Mouse (Mus musculus) embryonic stem cell, embryonic (primary cell): Measurements from ENCODE around the gene Srebf2.

Experiments used
- CTCF ChIA-PET, 4 experiments: fragments of 300-600 bp in 2 of 4; fragments of 350-600 bp in 2 of 4; sonication (Branson Sonifier 250); formaldehyde crosslinking; loops; one replicate each; lab custom pipeline; 2022; ENCODE audit warnings: inconsistent platforms in 2 of 4; lab: Charles Lee
- POLR2A ChIA-PET, 4 experiments: fragments of 300-600 bp in 2 of 4; fragments of 350-600 bp in 2 of 4; sonication (Branson Sonifier 250); formaldehyde crosslinking; loops; one replicate each; lab custom pipeline; 2022; ENCODE audit warnings: antibody characterized with exemption in 4 of 4, inconsistent platforms in 1 of 4; lab: Charles Lee

Srebf2 gene

GRCm38 (mm10) chr15:82231100-82231499 is 84.1 kb downstream of the Srebf2 start:
- CTCF ChIA-PET, result interaction anchor here in 3 of 4 experiments (0.6 to 5.1 kb wide), 11 partner anchors 9 to 814 kb away, joined by 3 to 57 read pairs (median 5); partner anchors contain the start of genes Srebf2 (in 1 of the 3) and Tnfrsf13c (in 1 of the 3)
- POLR2A ChIA-PET, result interaction anchor here (0.7 to 9.1 kb wide), 28 partner anchors 9 to 270 kb away, joined by 3 to 117 read pairs (median 4); partner anchors contain the start of genes Cenpm (in 2 of the 4), Shisa8 (in 2 of the 4), Srebf2 (in 2 of the 4) and Tnfrsf13c (in 2 of the 4)

GRCm38 (mm10) chr15:82231591-82232378 is 84.8 kb downstream of the Srebf2 start:
- ChIA-PET CTCF (interaction anchor here in 3 of 4 experiments (0.6 to 5.1 kb wide), 16 partner anchors 9 to 813 kb away, joined by 3 to 57 read pairs (median 4); partner anchors contain the start of genes Srebf2 (in 1 of the 3) and Tnfrsf13c (in 1 of the 3)), POLR2A (interaction anchor here (0.5 to 9.1 kb wide), 38 partner anchors 9 to 306 kb away, joined by 3 to 117 read pairs (median 4); partner anchors contain the start of genes Cenpm (in 2 of the 4), Srebf2 (in 2 of the 4), Tnfrsf13c (in 2 of the 4) and Ccdc134 (in 1 of the 4))

GRCm38 (mm10) chr15:82232651-82233050 is 85.7 kb downstream of the Srebf2 start:
- ChIA-PET CTCF (interaction anchor here (0.7 to 5.1 kb wide), 12 partner anchors 11 to 167 kb away, joined by 3 to 57 read pairs (median 4); partner anchors contain the start of gene Tnfrsf13c (in 1 of the 4)), POLR2A (interaction anchor here (0.5 to 9.1 kb wide), 33 partner anchors 8 to 307 kb away, joined by 3 to 117 read pairs (median 5); partner anchors contain the start of genes Cenpm (in 2 of the 4), Srebf2 (in 2 of the 4), Tnfrsf13c (in 2 of the 4) and Naga (in 1 of the 4))

GRCm38 (mm10) chr15:82235661-82236060 is 88.7 kb downstream of the Srebf2 start:
- ChIA-PET CTCF (interaction anchor here in 2 of 4 experiments (0.7 to 5.1 kb wide), 5 partner anchors 15 to 170 kb away, joined by 4 to 57 read pairs (median 10); partner anchors contain the start of gene Tnfrsf13c (in 1 of the 2)), POLR2A (interaction anchor here in 2 of 4 experiments (0.9 to 9.1 kb wide), 7 partner anchors 8 to 170 kb away, joined by 3 to 117 read pairs (median 51); partner anchors contain the start of genes Cenpm (in 2 of the 2) and Tnfrsf13c (in 2 of the 2))

GRCm38 (mm10) chr15:82236565-82236964 is 89.6 kb downstream of the Srebf2 start:
- ChIA-PET POLR2A (interaction anchor here (0.7 to 8.9 kb wide), 24 partner anchors 9 to 201 kb away, joined by 3 to 117 read pairs (median 4); partner anchors contain the start of genes Srebf2 (in 2 of the 4), Shisa8 (in 1 of the 4) and Tnfrsf13c (in 1 of the 4)), CTCF (interaction anchor here (0.5 to 2.5 kb wide), 76 partner anchors 8 to 461 kb away, joined by 3 to 36 read pairs (median 4); partner anchors contain the start of genes Srebf2 (in 4 of the 4), 1500009C09Rik (in 2 of the 4) and Tnfrsf13c (in 2 of the 4))

- ChIA-PET POLR2A (interaction anchor here in 3 of 4 experiments (0.6 to 7.8 kb wide), 26 partner anchors 9 to 907 kb away, joined by 3 to 64 read pairs (median 6); partner anchors contain the start of genes Srebf2 (in 3 of the 3), 1500009C09Rik (in 2 of the 3), Ndufa6 (in 1 of the 3) and Sept3 (in 1 of the 3)), CTCF (interaction anchor here in 3 of 4 experiments (0.6 to 1.3 kb wide), 6 partner anchors 16 to 209 kb away, joined by 3 to 7 read pairs (median 4); partner anchors contain the start of gene Desi1 (in 1 of the 3))
Measured at GRCm38 (mm10) chr15:82243311-82243710, 96.3 kb downstream of the Srebf2 start.

GRCm38 (mm10) chr15:82243742-82244114 is 96.7 kb downstream of the Srebf2 start:
- CTCF ChIA-PET, result interaction anchor here in 2 of 4 experiments (0.8 to 1.3 kb wide), 4 partner anchors 12 to 22 kb away, joined by 3 to 5 read pairs (median 4); no protein-coding TSS in a partner anchor
- POLR2A ChIA-PET, result interaction anchor here in 3 of 4 experiments (0.6 to 7.8 kb wide), 34 partner anchors 8 to 906 kb away, joined by 3 to 64 read pairs (median 4); partner anchors contain the start of genes Srebf2 (in 3 of the 3), 1500009C09Rik (in 2 of the 3), Ndufa6 (in 1 of the 3) and Poldip3 (in 1 of the 3)

- POLR2A ChIA-PET, result interaction anchor here in 3 of 4 experiments (0.6 to 7.8 kb wide), 37 partner anchors 8 to 905 kb away, joined by 3 to 64 read pairs (median 4); partner anchors contain the start of genes Srebf2 (in 3 of the 3), 1500009C09Rik (in 2 of the 3), Shisa8 (in 2 of the 3) and Naga (in 1 of the 3)
- CTCF ChIA-PET, result interaction anchor here in 2 of 4 experiments (0.8 to 1.3 kb wide), 4 partner anchors 11 to 22 kb away, joined by 3 to 5 read pairs (median 4); no protein-coding TSS in a partner anchor
Measured at GRCm38 (mm10) chr15:82244115-82244804, 97.3 kb downstream of the Srebf2 start, which contains the start of gene Cenpm. Gene Cenpm, minus strand, starts transcription at chr15:82244748.

GRCm38 (mm10) chr15:82244805-82245161 is 97.8 kb downstream of the Srebf2 start:
- ChIA-PET POLR2A (interaction anchor here in 3 of 4 experiments (0.8 to 7.8 kb wide), 29 partner anchors 8 to 905 kb away, joined by 3 to 64 read pairs (median 6); partner anchors contain the start of genes Srebf2 (in 3 of the 3), 1500009C09Rik (in 1 of the 3), Naga (in 1 of the 3) and Ndufa6 (in 1 of the 3)), CTCF (interaction anchor here in 1 of 4 experiments (1.3 kb wide), 1 partner anchor 21 kb away, joined by 4 read pairs; no protein-coding TSS in a partner anchor)

- POLR2A ChIA-PET, result interaction anchor here (0.6 to 7.8 kb wide), 33 partner anchors 8 to 1346 kb away, joined by 3 to 64 read pairs (median 7); partner anchors contain the start of genes Srebf2 (in 3 of the 4), Naga (in 2 of the 4), Pheta2 (in 2 of the 4) and Smdt1 (in 2 of the 4)
- CTCF ChIA-PET, result interaction anchor here (0.6 to 2.2 kb wide), 8 partner anchors 10 to 118 kb away, joined by 3 to 13 read pairs (median 6); no protein-coding TSS in a partner anchor
Measured at GRCm38 (mm10) chr15:82247131-82247776, 100.3 kb downstream of the Srebf2 start.

- CTCF ChIA-PET, result interaction anchor here (0.6 to 3.3 kb wide), 50 partner anchors 8 to 1177 kb away, joined by 3 to 28 read pairs (median 4); partner anchors contain the start of genes Sept3 (in 1 of the 4) and Wbp2nl (in 1 of the 4)
- POLR2A ChIA-PET, result interaction anchor here (0.6 to 5.9 kb wide), 23 partner anchors 7 to 801 kb away, joined by 3 to 24 read pairs (median 4); partner anchors contain the start of genes Srebf2 (in 2 of the 4), Cenpm (in 1 of the 4), Naga (in 1 of the 4) and Ndufa6 (in 1 of the 4)
Measured at GRCm38 (mm10) chr15:82251579-82251978, 104.6 kb downstream of the Srebf2 start.

GRCm38 (mm10) chr15:82252097-82252496 is 105.1 kb downstream of the Srebf2 start, which contains the start of gene 1500009C09Rik:
Gene 1500009C09Rik, plus strand, starts transcription at chr15:82252397.
- POLR2A ChIA-PET, result interaction anchor here in 3 of 4 experiments (0.6 to 5.9 kb wide), 20 partner anchors 8 to 958 kb away, joined by 3 to 24 read pairs (median 5); partner anchors contain the start of genes Cenpm (in 1 of the 3), Naga (in 1 of the 3), Ndufa6 (in 1 of the 3) and Pheta2 (in 1 of the 3)
- CTCF ChIA-PET, result interaction anchor here (0.5 to 3.3 kb wide), 52 partner anchors 8 to 1177 kb away, joined by 3 to 28 read pairs (median 4); partner anchors contain the start of genes Naga (in 1 of the 4), Pheta2 (in 1 of the 4), Sept3 (in 1 of the 4) and Smdt1 (in 1 of the 4)
